Mouse (Mus musculus) spleen, embryonic (tissue): ENCODE measurements around the gene Kif2a.
"Not testable (repeated sequence)": the region's sequence is repeated elsewhere in the genome, so short reads cannot be mapped to it uniquely, and the experiment has no call there.

Experiments
- CTCF ChIA-PET: fragments of 350-600 bp; sonication (Branson Sonifier 250); formaldehyde crosslinking; loops from one replicate; lab custom pipeline; 2022; lab: Charles Lee

Kif2a gene

GRCm38 (mm10) chr13:106936256-106937137 lies 85.4 kb downstream of the Kif2a start, which contains the start of gene Ipo11:
Gene Ipo11 (minus strand): TSS chr13:106936958.
- CTCF ChIA-PET: interaction anchor here (0.7 kb wide), 1 partner anchor 8 kb away, joined by 5 read pairs; no protein-coding TSS in a partner anchor

GRCm38 (mm10) chr13:106935871-106936255 lies 86.1 kb downstream of the Kif2a start:
- CTCF ChIA-PET: interaction anchor here (0.7 kb wide), 1 partner anchor 8 kb away, joined by 5 read pairs; no protein-coding TSS in a partner anchor

- CTCF ChIA-PET: no interaction called here
Measured at GRCm38 (mm10) chr13:106929201-106929600, 92.7 kb downstream of the Kif2a start.

GRCm38 (mm10) chr13:106928296-106928695 lies 93.6 kb downstream of the Kif2a start:
- CTCF ChIA-PET: no interaction called here

- CTCF ChIA-PET: not testable (repeated sequence)
Measured at GRCm38 (mm10) chr13:106925921-106926320, 96.0 kb downstream of the Kif2a start.

- CTCF ChIA-PET: no interaction called here
Measured at GRCm38 (mm10) chr13:106918322-106919050, 103.4 kb downstream of the Kif2a start.

GRCm38 (mm10) chr13:106913125-106913736 lies 108.7 kb downstream of the Kif2a start:
- CTCF ChIA-PET: no interaction called here

- CTCF ChIA-PET: no interaction called here
Measured at GRCm38 (mm10) chr13:106910096-106910495, 111.8 kb downstream of the Kif2a start.
